Mouse (Mus musculus) hindbrain, embryonic 12.5 days (tissue): ENCODE results near the gene Atp8b5. TPM values are rescaled to one million over a fixed set of nuclear protein-coding genes. Genes with fewer than 3 reads are reported as not detected.
A peak's percentile ranks its signal among the peaks of the same experiment; 100 is the strongest.

Experiments
- ATAC-seq: fragments of 200-750 bp; cut with Nextera tagmentation; 2 replicates; pipeline ENCODE4 v1.8.0; 2017; ENCODE audit warnings: moderate TSS enrichment; ENCODE audit not compliant: low FRiP score
- H3K27ac ChIP-seq: fragments of 300-500 bp; sonication (generic); 2 replicates; pipeline ENCODE4 v1.5.1; 2016; ENCODE audit warnings: mild to moderate bottlenecking
- H3K27me3 ChIP-seq: fragments of 300-500 bp; sonication (generic); 2 replicates; pipeline ENCODE4 v1.6.1; 2016; ENCODE audit warnings: mild to moderate bottlenecking
- H3K36me3 ChIP-seq: fragments of 300-500 bp; sonication (generic); 2 replicates; pipeline ENCODE4 v1.6.1; 2016; ENCODE audit warnings: mild to moderate bottlenecking
- H3K4me1 ChIP-seq: fragments of 300-500 bp; sonication (generic); 2 replicates; pipeline ENCODE4 v1.6.1; 2016
- H3K4me2 ChIP-seq: fragments of 300-500 bp; sonication (generic); replicated peaks from 2 replicates; pipeline ENCODE4 v1.6.1; 2016; ENCODE audit warnings: mild to moderate bottlenecking
- H3K4me3 ChIP-seq: fragments of 300-500 bp; sonication (generic); 2 replicates; pipeline ENCODE4 v1.5.1; 2016; ENCODE audit warnings: mild to moderate bottlenecking
- H3K9ac ChIP-seq: fragments of 300-500 bp; sonication (generic); 2 replicates; pipeline ENCODE4 v1.6.1; 2016; ENCODE audit warnings: mild to moderate bottlenecking, moderate library complexity
- H3K9me3 ChIP-seq: fragments of 300-500 bp; sonication (generic); replicated peaks from 2 replicates; pipeline ENCODE4 v1.6.1; 2016; ENCODE audit warnings: mild to moderate bottlenecking
- WGBS: fragments of 180-500 bp; shearing (Covaris S2); methylation state at CpG from one replicate; pipeline ENCODE4 v1.1.7; 2016; 5-methylcytosine and 5-hydroxymethylcytosine counted together
- polyA plus RNA-seq: library from polyadenylated mRNA; unstranded; fragments of >200 nt; fragmentation: Nextera tagmentation; extraction: Ambion mirVana; gene quantifications from 2 replicates; pipeline ENCODE4 v1.2.1, GENCODE M21; 2016

Gene Atp8b5
- polyA plus RNA-seq, 1 experiment from 2014 or later = 0.34 TPM

- Histone ChIP-seq H3K4me1 (peaks cover 43% of the 10 kb centered on the region), H3K4me2 (no peak overlapping the region), H3K9ac (no peak overlapping the region), H3K9me3 (no peaks in the 10 kb centered on the region), H3K27me3 (no peaks in the 10 kb centered on the region), H3K27ac (no peak overlapping the region), H3K36me3 (no peaks in the 10 kb centered on the region), H3K4me3 (no peak overlapping the region)
- no peak for ATAC-seq
- 87% methylated on average over 9 of the region's 9 CpGs for WGBS
Observed at GRCm38 (mm10) chr4:43402212-43402611, 135.3 kb downstream of the Atp8b5 start.

DNA sequence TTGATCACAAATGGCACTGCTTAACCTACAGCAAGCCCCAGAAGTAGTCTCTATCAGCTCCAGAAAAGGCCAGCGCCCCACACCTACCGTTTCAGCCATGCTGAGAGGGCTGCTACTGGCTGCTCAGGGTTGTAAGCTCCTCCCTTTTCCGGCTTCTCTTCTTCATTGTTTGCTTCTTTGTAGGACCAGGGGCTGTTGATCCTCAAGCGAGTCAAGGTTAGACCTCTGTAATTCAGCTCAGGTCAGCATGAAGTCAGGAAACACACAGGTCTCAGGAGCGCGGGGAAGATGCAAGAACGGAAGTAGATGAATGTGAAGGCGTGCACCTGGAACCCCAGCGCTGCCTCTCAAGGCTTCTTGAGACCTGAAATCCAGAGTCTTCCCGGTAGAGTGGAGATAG is 137.7 kb downstream of the Atp8b5 start:
- no peak overlapping the region for H3K27ac ChIP-seq
- H3K9ac ChIP-seq = no peak overlapping the region
- H3K27me3 ChIP-seq = no peaks in the 10 kb centered on the region
- no peak for ATAC-seq
- H3K4me1 ChIP-seq = peaks cover 43% of the 10 kb centered on the region
- peaks cover 3% of the 10 kb centered on the region; the same call in 1 of the 2 replicates for H3K36me3 ChIP-seq
- no peaks in the 10 kb centered on the region for H3K9me3 ChIP-seq
- 89% methylated on average over 10 of the region's 10 CpGs for WGBS
- H3K4me3 ChIP-seq = no peak overlapping the region
- H3K4me2 ChIP-seq = no peak overlapping the region

GRCm38 (mm10) chr4:43406162-43406971 is 139.4 kb downstream of the Atp8b5 start:
- Histone ChIP-seq H3K4me2 (peak overlapping the region; percentile 62), H3K4me1 (peaks cover 37% of the 10 kb centered on the region), H3K36me3 (peaks cover 3% of the 10 kb centered on the region; the same call in 1 of the 2 replicates), H3K27me3 (no peaks in the 10 kb centered on the region), H3K9me3 (no peaks in the 10 kb centered on the region), H3K9ac (peak overlapping the region; percentile 84), H3K27ac (peak overlapping the region; percentile 95), H3K4me3 (peak overlapping the region; percentile 59)
- peak; percentile 95 for ATAC-seq
- 2% methylated on average over 28 of the region's 28 CpGs for WGBS

DNA sequence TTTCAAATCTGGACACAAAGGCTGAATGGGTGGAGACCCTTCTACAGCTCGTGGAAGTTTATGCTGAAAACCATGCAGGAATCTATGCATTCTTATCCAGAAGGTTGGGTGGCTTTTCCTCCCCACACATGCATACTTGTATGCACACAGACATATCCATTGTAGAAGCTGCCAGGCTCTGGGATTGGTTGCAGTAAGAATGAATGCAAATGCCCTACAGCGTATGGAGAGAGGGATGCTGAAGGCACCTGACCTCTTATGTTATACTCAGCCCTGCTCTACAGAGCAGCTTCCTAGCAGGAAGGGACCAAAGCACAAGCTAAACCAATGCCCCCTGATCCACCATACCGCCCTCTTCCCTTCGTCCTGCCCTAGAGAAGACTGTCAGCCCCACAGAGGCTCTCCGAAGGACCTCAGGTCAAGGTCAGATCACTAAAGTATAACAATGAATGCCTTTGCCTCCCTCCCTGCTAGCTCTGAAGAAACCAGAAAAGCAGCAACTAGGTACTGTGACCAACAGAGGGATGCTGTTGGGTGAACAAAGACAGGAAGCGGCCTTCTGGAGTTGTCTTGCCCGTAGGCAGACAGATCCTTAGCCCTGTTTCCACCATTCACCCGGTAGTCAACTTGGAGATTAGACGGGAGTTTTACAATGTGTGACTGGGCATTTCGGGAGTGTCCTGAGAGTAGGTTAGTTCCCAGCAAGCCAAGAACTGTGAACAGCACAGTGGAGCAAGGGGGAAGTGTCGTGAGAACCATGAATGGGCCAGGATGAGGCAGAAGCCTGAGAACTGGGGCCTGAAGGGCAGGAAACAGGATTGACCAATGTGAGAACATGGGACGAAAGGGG is 140.3 kb downstream of the Atp8b5 start:
- H3K9me3 ChIP-seq = no peaks in the 10 kb centered on the region
- peak overlapping the region; percentile 62 for H3K4me2 ChIP-seq
- no peaks in the 10 kb centered on the region for H3K27me3 ChIP-seq
- H3K9ac ChIP-seq = peak overlapping the region; percentile 84
- H3K4me3 ChIP-seq = peak overlapping the region; percentile 59
- peaks cover 35% of the 10 kb centered on the region for H3K4me1 ChIP-seq
- 66% methylated on average over 12 of the region's 12 CpGs for WGBS
- H3K36me3 ChIP-seq = peaks cover 3% of the 10 kb centered on the region; the same call in 1 of the 2 replicates
- peak; percentile 62 for ATAC-seq
- H3K27ac ChIP-seq = peak overlapping the region; percentile 95

- Histone ChIP-seq H3K9ac (no peak overlapping the region), H3K4me1 (peaks cover 14% of the 10 kb centered on the region), H3K27me3 (no peaks in the 10 kb centered on the region), H3K4me2 (no peak overlapping the region), H3K4me3 (no peak overlapping the region), H3K36me3 (peaks cover 43% of the 10 kb centered on the region), H3K9me3 (no peaks in the 10 kb centered on the region), H3K27ac (no peak overlapping the region)
- ATAC-seq = no peak
- WGBS = 91% methylated on average over 14 of the region's 14 CpGs
Observed at GRCm38 (mm10) chr4:43414761-43415160, 147.8 kb downstream of the Atp8b5 start.

GRCm38 (mm10) chr4:43415221-43416070 is 148.5 kb downstream of the Atp8b5 start:
- no peak overlapping the region for H3K27ac ChIP-seq
- no peak overlapping the region for H3K4me3 ChIP-seq

GRCm38 (mm10) chr4:43416071-43416490 is 149.1 kb downstream of the Atp8b5 start:
- 95% methylated on average over 22 of the region's 22 CpGs for WGBS
- ATAC-seq = no peak

More at GRCm38 (mm10) chr4:43415221-43416070, 148.5 kb downstream of the Atp8b5 start:
- H3K9ac ChIP-seq = no peak overlapping the region
- peaks cover 43% of the 10 kb centered on the region for H3K36me3 ChIP-seq
- WGBS = 89% methylated on average over 29 of the region's 29 CpGs
- H3K4me1 ChIP-seq = peaks cover 16% of the 10 kb centered on the region
- no peak for ATAC-seq
- no peaks in the 10 kb centered on the region for H3K27me3 ChIP-seq
- no peak overlapping the region for H3K4me2 ChIP-seq
- no peaks in the 10 kb centered on the region for H3K9me3 ChIP-seq

DNA sequence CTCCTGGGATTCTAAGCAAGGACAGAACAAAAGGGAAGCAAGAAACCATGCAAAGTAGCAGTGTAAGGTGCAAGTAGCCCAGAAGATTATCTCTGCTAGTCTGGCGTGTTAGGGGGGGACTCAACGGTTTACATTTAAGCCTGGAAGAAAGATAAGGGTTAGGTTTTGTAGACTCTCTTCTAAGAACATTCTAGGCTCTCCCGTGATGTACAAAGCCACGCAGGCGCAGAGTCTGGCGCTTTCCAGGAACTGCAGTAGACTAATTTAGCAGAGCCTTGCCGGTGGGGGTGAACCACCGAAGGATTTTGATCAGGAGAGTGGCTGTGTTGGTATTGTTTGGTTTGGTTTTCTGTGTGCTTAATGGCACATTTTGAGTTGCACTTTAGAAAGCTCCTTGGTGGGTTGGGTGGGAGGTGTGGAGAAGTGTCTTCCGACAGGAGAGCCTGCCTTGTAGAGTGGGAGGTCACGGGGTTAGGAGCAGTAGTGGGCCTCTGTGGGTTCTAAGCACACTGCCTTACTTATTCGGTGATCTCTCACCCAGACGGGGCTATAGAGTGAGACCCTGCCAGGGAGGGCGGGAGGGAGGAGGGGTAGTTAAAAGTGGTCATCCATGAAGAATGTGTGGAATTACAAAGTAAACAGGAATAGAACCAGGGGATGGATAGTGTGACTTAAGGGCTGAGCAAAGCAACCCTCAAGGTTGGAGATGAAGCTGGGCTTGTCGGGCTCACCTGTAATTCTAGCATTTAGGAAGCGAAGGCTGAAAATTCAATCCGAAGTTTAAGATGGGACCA is 150.5 kb downstream of the Atp8b5 start:
- H3K9ac ChIP-seq = no peak overlapping the region
- peaks cover 15% of the 10 kb centered on the region; the same call in 1 of the 2 replicates for H3K4me1 ChIP-seq
- H3K27me3 ChIP-seq = peaks cover 7% of the 10 kb centered on the region; the same call in 1 of the 2 replicates
- WGBS = 79% methylated on average over 16 of the region's 16 CpGs
- no peak overlapping the region for H3K4me2 ChIP-seq
- H3K36me3 ChIP-seq = peaks cover 56% of the 10 kb centered on the region
- H3K4me3 ChIP-seq = no peak overlapping the region
- ATAC-seq = no peak
- no peak overlapping the region for H3K27ac ChIP-seq
- H3K9me3 ChIP-seq = no peaks in the 10 kb centered on the region

More at GRCm38 (mm10) chr4:43416071-43416490, 149.1 kb downstream of the Atp8b5 start:
- no peaks in the 10 kb centered on the region for H3K27me3 ChIP-seq
- H3K27ac ChIP-seq = no peak overlapping the region
- H3K4me2 ChIP-seq = no peak overlapping the region
- peaks cover 15% of the 10 kb centered on the region; the same call in 1 of the 2 replicates for H3K4me1 ChIP-seq
- no peaks in the 10 kb centered on the region for H3K9me3 ChIP-seq
- H3K36me3 ChIP-seq = peaks cover 43% of the 10 kb centered on the region
- H3K9ac ChIP-seq = no peak overlapping the region
- no peak overlapping the region for H3K4me3 ChIP-seq

- Histone ChIP-seq H3K36me3 (peaks cover 66% of the 10 kb centered on the region), H3K27me3 (peaks cover 16% of the 10 kb centered on the region), H3K27ac (no peak overlapping the region)
Observed at GRCm38 (mm10) chr4:43418450-43418849, 151.5 kb downstream of the Atp8b5 start.

GRCm38 (mm10) chr4:43418973-43419656 is 152.2 kb downstream of the Atp8b5 start:
- Histone ChIP-seq H3K27ac (no peak overlapping the region), H3K9ac (no peak overlapping the region), H3K36me3 (peaks cover 72% of the 10 kb centered on the region), H3K27me3 (peaks cover 22% of the 10 kb centered on the region), H3K4me1 (peaks cover 9% of the 10 kb centered on the region; the same call in 1 of the 2 replicates), H3K4me3 (no peak overlapping the region), H3K4me2 (no peak overlapping the region), H3K9me3 (no peaks in the 10 kb centered on the region)
- no peak for ATAC-seq
- 55% methylated on average over 15 of the region's 15 CpGs for WGBS

More at GRCm38 (mm10) chr4:43418450-43418849, 151.5 kb downstream of the Atp8b5 start:
- WGBS = 70% methylated on average over 4 of the region's 4 CpGs
- Histone ChIP-seq H3K4me3 (no peak overlapping the region), H3K9me3 (no peaks in the 10 kb centered on the region), H3K4me1 (peaks cover 10% of the 10 kb centered on the region; the same call in 1 of the 2 replicates), H3K4me2 (no peak overlapping the region), H3K9ac (no peak overlapping the region)
- ATAC-seq = no peak
